Mouse (Mus musculus) megakaryocyte, adult 5-6 weeks (primary cell): ENCODE measurements around the gene Creb3l1. TPM values are rescaled to one million over a fixed set of nuclear protein-coding genes. Genes with fewer than 3 reads are reported as not detected.

Source experiments
- ATAC-seq: 2 replicates; pipeline ENCODE4 v1.8.0; 2016; ENCODE audit warnings: mild to moderate bottlenecking, inconsistent platforms; ENCODE audit not compliant: poor library complexity, severe bottlenecking
- total RNA-seq, 2 experiments: library from RNA; stranded (forward) in 1 of 2; stranded (reverse) in 1 of 2; fragments of 153-499, 151-499 nt in 1 of 2; fragments of 221-1000, 200-1000 nt in 1 of 2; gene quantifications; 2 replicates each; pipeline versions ENCODE4 v1.2.3 to v1.2.4; 2015 to 2017

Gene Creb3l1
- total RNA-seq, 2 experiments from 2014 or later, result 0.51 to 2.7 TPM

DNA sequence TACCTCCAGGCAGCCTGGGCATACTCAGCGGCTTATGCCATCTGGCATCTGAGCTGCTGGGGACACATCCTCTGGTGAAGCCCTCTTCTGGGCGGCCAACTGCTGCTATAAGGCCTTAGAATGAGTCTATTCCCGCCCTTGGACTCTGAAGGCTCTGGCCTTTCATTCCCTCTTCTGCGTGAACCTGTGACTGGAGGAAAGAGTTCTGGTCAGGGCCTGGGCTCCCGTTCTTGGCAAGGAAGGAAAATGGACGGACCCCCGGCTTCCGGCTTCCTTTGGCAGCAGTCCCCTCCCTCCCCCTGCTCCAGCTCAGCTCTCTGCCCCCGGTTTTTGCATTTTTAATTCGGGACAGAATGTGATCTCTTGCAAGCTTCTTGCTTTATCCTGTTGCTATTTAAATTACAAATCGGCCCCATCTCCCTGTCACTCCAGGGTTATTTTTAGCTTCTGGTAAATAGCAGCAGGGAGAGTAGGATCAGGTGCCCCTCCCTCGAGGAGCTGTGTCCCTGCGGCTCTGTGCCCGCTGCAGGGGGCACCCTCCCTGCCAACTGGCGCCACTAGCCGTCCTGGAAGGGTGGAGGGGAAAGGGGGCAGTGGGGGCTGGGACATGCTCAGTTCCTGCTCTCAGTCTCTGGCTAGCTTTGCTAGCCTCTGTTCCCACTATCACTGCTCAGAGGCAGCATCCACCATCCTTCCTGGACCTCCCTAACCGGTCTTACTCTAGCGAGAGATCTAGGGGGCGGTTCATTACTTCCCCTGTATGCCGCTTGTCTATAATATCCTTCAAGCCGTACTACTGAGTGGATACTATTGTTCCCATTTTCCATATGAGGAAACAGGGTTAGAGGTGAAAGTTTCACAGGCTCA lies 52.8 kb downstream of the Creb3l1 start:
- no peak for ATAC-seq

DNA sequence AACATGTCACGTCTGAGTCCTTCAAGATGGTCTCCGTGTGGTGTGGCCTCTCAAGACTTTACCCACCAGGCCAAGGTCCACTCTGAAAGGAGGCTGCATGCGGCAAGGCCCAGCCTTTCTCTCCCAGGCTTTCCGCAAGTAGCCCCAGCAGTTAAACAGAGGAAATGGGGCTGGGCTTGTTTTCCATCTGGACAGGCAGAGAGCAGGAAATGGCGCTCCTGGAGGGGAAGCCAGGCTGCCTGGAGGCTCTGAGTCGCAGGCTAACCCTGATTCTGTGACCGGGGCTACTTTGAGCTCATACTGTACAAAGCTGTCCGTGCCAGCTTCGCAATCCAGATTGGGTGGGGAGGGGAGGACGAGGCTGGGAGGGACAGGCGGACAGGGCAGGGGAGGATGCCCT lies 56.3 kb downstream of the Creb3l1 start:
- ATAC-seq, result no peak

DNA sequence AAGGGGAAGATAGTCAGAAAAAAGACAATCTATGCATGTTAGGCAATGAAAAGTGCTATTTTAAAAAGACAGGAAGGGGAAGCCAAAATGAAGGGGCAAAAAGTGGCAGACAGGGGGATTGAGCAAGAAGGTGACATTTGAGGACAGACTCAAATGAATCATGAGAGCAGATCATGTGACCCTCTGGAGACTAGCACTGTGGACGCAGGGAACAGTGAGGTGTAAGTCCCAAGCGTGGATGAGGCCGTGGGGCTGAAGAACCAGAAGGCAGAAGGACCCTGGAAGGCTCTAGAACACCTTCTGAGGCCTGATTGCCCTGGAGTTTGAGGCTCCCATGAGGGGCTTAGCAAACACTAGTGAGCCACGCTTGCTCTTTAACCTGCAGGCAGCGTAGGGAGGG lies 57.9 kb downstream of the Creb3l1 start:
- ATAC-seq, result peak; percentile 31

DNA sequence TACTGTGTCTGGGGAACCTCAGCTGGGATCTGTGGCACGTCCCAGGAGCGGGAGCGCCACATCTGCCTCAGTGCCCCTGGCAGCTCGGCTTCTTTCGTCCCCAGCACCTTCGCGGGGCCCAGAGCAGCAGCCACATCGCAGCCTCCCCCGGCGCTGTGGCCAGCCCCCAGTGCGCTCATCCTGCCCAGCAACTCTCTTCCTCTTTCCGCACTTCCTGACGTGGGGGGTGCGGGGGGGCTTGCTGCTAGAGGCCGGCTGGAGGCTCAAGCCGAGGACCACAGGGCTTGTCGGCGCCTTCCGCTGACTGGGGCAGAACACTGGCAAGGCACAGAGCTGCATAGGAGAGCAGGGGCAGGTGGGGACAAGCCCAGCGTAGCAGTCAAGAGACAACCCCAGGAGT lies 58.9 kb downstream of the Creb3l1 start:
- ATAC-seq, result peak; percentile 71

DNA sequence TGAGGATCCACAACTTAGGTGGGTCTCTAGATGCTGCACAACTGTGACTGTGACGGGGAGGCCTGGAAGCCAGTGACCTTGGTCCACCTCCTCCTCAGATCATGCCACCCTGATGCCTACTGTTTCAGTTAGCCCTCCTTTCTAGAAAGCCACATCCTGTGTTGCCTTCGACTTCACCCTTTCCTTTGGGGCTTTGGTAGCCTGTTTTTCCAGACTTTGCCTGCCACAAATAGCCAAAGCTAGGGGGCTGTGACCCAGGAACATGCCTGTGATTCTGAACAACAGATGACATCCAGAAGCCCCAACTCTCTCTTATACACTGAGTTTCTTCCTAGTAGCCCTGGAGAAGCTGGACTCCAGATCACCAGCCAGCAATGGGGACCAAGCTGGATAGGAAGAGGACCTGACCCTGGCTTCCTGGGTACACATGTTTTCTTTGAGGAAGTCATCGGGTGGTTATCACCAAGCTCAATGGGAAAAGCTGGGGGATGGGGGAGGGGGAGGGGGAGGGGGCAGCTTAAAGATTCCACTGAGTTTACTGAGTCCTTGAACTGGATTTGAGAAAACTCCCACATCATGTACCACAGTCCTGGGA lies 59.6 kb downstream of the Creb3l1 start:
- ATAC-seq, result no peak

DNA sequence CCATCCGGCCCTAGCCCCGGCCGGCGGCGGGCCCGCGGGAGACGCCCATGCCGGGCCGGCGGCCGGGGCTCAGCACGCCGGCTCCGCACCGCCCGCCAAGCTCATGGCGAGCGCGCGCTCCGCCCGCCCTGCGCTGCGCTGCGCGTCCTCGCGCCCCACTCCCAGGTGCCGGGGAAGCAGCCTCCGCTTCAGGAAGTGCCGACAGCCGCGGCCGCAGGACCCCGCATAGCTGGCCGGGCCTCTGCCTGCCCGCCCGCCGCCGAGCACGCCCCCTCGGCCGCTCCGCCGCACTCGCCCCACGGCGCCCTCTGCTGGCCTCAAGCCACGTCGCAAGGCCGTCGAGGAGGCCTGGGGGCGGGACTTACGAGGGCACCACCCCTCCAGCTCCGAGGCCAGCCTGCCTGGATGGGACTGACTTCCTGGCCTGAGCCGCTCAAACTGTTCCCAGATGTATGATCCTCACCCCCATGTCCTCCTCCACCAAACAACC lies 60.8 kb downstream of the Creb3l1 start:
- ATAC-seq, result peak; percentile 69

DNA sequence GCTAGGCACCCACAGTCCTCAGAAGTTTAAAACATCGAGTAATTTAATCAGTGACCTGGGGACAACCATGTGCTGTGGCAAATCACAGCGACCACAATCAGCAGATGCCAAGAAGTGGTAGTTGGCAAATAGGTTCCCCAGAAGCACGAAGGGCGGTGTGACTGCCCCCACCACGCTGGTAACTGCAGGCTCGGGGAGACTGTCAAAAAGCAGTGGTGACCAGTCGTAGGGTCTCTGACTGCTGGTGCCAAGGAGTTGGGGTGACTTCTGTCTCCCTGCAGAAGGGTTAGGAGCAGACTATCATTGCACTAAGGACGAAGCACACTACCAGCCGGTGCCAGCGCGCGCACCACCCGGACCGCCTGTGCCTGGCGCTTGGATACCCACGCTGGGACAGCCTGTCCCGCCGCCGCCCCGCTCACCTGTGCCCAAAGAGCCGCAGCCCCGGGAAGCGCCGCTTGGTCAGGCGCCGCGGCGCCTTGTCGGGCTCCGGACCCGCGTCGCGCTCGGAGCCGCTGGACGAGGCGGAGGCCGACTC lies 61.4 kb downstream of the Creb3l1 start:
- no peak for ATAC-seq

DNA sequence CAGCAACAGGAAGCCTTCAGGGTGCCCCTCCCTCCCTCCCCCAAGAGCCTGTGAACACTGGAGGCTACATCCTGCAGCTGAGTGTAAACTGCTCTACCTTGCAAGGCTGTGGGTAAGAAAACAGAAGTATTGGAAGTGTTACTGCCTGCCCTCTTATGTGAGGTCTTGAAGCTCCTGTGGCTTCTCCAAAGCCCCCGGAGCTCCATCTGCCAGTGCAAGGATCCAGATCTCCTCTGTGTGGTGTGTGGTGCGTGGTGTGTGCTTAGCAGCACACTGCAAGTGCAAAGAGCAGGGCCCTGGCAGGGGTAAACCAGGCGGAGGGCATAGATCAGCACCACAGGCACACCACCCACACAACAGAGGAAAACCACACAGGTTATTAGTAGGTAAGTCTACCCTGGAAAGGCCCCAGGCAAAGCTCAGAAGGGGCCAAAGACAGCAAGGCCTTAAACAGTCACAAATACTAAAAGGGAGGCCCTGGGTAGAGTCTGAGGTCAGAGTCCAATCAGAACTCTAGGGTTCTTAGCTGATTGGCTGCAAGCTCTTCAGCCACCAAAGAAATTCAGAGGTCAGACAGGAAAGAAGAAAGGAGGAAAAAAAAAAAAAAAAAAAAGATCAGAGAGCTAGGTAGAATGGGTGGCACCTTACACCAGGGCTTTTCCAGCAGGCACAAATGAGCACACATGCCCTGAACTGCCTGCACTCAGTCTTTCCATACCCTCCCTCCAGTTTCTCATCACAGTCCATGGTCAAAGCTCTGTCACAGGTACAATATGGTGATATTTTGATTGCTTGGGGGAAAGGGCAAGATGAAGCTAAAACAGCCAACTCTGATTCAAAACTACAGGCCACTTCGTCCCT lies 62.2 kb downstream of the Creb3l1 start:
- ATAC-seq, result no peak

DNA sequence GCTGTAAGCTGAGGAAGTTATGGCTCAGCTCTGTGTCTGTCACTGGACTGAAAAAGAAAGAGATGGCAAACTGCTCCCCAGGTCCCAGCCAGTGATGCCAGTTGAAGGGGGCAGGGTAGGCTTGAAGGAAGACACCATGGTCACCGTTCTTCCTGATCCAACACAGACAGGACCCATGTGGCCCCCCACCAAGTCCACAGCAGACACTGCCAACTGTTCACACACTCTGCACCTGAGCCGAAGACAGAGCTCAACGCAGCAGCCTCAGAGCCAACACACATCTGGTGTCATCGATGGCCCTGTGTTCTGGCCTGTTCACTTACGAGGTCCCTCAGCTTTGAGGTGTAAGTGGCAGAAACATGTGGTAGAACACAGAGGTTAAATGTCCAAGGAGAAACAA lies 63.8 kb downstream of the Creb3l1 start:
- ATAC-seq, result no peak

DNA sequence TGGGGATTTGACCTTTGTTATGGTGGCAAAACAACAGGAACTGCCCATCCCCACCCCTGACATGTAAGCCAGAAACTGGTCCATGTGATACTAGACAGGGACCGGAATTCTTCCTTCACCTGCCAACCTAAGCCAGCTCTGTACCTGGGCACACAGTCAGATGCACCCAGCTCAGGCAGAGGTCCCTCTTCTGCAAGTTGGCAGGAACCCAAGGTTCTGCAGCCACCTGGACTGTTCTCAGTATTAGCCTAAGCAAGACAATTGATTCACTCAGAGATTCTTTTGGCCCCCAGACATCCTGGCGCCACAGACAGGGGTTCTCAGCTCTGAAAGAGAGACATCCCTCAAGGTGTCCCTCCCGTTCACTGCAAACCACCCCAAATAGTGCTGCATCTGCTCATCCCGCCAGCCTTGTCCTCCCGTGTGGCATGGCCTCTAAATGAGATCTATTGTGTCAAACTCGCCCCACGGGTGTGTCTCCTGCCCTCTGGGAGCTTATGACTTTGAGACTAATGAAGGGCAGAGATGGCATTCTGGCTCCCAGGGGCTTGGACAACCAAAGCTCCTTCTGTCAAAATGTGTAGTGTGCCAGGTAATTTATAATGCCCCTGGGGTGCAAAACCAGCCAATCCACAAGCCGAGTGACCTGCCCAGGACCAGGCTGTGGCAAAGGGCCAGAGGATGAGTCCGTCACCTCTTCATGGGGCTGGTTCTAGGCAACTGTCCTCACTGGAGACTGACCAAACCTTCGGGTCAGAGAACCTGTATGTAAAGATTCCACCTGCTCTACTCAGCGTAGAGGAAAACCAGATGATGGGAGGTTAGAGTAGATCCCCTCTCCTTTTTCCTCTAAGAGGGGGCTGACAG lies 64.5 kb downstream of the Creb3l1 start:
- no peak for ATAC-seq

DNA sequence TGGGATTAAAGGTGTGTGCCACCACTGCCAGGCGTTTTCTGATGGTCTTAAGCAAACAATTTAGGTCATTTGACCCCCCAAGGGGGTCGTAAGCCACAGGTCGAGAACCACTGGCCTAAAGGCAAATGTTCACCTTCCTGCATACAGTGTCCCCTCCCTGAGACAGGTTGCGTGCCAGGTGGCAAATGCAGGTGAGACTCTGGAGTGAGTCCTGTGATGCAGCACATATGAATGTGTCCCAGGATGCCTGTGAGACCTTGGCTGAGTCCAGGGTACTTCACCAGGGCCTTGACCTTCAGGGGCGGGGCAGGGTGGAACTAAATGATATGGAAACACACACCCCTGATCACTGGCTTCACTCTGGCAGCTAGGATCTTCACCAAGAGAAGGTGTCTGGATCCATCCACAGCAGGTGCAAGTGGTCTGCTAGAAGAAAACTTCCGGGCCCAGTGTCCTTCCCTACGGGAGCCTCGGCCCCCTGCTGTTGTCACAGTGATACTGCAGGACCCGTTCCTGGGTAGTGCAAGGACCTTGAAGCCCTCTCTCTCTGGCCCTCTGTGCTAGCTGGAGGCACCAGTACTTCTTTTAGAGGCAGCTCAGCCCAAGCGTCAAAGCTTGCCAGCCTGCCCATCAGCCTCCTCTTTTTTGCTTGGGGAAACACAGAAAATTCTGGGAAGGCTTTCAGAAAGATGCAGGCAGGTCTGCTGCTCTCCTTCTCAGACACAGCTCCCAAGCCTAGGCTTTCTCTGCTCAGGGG lies 65.4 kb downstream of the Creb3l1 start:
- 0 out of 2 replicates have a peak, but pooled peaks have one; percentile 30 for ATAC-seq

DNA sequence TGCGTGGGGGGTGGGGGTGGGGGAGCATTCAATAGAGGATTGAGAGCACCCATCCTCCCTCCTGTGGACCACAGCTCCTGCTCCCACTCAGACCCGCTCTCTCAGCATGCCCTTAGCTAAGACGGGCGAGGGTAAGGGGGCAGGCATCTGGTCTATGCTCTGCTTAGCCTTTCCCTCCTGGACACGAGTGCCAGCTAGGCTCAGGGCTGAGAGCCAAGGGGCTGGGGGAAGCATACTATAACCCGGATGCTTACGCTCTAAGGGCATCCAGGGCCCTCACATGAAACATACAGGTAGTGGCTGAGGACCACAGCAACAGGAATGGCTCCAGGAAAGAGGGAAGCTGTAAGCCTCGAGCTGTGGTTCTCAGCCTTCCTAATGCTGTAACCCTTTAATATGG lies 66.3 kb downstream of the Creb3l1 start:
- no peak for ATAC-seq

DNA sequence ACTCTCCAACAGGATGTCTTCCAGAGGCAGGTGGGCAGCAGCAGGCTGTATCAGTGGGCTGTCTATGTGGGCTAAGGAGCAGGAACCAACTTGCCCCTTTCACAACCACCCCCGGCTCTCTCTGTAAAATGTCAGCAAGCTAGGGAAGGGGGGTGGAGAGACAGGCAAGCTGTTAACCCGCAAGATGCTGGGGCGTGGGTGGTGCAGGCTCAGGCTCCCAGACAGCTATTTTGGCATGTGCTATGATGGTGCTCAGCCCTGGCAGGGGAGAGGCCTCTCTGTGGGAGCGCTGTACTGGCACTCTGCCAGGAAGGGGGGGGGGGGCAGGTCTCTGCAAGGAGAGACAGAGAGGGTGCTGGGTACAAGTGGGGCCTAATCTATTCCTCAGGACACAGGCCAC lies 67.2 kb downstream of the Creb3l1 start:
- peak; percentile 22 for ATAC-seq

DNA sequence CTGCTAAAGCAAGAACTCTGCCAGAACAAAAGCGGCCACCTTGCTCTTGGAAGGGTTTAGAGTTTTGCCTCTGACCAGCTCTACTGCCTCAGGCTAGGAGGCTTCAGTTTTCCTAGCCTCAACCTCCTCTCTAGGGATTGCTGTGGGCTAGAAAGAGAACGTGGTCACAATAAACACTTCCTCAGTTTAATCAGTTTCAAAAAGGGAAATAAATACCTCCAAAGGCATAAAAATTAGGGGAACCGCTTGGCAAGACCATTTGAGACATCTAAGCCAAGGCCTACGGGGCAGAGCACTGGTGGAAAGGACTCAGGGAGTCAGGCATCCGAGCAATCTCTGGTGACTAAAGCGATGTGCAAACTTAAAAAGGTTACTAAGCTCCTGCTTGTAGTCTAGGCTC lies 68.4 kb downstream of the Creb3l1 start:
- ATAC-seq, result no peak

DNA sequence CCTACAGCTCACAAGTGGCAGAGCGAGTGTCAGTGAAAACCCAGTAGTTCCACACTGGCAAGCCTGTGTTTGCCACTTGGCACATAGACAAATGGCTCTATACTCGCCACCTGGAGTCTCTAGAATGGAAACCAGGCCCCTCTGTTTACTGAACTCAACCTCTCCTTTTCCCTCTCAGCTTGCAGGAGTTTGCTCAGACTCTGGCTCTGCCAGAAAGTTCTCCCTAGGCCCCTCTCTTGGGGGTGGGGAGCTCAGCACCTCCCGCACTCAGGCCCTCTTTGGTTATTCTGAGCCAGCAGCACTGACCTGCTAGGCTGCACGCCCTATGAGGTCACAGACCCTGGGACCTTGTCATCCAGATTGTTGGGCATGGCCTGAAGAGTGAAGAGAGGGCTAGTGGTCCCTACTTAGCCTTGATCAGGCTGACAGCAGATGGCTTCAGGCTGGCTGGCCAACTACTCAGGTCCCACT lies 69.1 kb downstream of the Creb3l1 start:
- ATAC-seq, result no peak

DNA sequence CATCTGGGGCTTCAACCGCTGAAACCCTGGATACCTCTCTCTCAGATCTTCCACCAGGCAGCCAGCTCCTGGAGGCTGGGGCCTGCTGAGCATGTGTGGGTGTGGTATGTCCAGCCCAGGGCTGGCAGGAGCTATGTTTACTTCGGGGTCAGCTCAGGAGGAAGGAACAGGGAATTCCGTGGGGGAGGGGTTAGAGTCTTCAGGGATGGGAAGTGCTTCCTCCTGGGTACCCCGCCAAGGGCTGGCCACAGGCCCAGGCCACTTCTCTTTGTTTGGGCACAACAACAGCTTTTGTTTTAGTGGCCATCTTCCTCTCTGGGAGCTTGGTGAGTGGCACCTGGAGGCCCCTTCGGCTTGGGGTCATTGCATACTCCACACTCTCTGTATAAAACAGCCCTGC lies 70.5 kb downstream of the Creb3l1 start:
- ATAC-seq, result no peak

DNA sequence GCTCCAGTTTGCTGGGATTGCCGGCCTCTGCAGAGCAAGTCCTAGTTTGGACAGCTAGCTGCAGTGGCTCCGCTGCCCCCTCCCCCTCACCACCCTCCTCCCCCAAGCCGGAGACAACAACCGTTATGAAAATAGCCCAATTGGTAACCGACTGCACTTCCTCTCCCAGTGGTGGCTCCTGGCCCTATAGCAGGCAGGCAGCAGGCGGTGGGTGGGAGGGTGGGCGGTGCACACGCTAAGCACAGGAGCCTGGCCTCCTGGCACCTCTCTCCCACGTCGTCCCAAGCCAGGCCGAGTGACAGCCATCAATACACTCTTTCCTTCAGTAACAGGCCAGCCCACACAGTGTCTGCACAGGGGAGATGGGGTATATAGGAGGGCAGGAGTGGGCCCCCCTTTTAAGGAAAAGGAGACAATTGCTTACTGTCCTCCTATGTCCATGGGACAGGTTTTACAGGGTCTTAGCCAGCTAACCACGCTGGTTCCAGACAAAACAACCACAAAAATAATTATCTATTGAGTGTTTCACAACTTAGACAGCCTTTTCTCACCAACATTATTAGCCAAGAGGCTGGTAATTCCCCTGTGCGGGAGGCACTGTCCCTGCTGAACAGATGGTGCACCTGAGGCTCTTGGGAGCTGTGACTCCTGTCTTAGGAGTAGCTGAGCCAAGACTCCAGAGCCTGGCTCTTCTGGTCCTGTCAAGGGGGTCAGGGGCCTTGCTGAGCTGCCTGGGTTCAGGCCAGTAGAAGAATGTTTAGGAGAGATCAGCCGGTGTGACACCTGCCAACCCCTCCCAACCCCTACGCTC lies 73.8 kb downstream of the Creb3l1 start:
- ATAC-seq, result peak; percentile 65
